Mouse (Mus musculus) MEL (cell line): Measurements from ENCODE around the gene Olfr1022. TPM values are rescaled to one million over a fixed set of nuclear protein-coding genes. Genes with fewer than 3 reads are reported as not detected.

Experiments
- DNase-seq: peaks from one replicate; pipeline ENCODE4 v3.0.0; 2011; ENCODE audit warnings: low read depth, low spot score
- H3K27ac ChIP-seq: 2 replicates; pipeline ENCODE4 v1.5.1; 2012; ENCODE audit warnings: low read depth, mild to moderate bottlenecking, control low read depth, low read length, moderate library complexity; ENCODE audit not compliant: control insufficient read depth
- H3K27me3 ChIP-seq, 2 experiments: fragments of 150-350 bp in 1 of 2; sonication (generic) in 1 of 2; 2 replicates each; pipeline ENCODE4 v1.6.1; 2012; ENCODE audit warnings: low read length in 2 of 2, mild to moderate bottlenecking in 2 of 2, improper control_type of control experiment in 1 of 2, moderate library complexity in 1 of 2; ENCODE audit not compliant: insufficient read depth in 2 of 2, control insufficient read depth in 1 of 2
- H3K36me3 ChIP-seq, 2 experiments: 2 replicates each; pipeline ENCODE4 v1.6.1; 2012 to 2014; ENCODE audit warnings: low read length in 2 of 2, improper control_type of control experiment in 1 of 2, inconsistent platforms in 1 of 2, mild to moderate bottlenecking in 1 of 2; ENCODE audit not compliant: insufficient read depth in 2 of 2, control insufficient read depth in 1 of 2
- H3K4me1 ChIP-seq, 2 experiments: fragments of 150-350 bp in 1 of 2; sonication (generic) in 1 of 2; 2 replicates each; pipeline ENCODE4 v1.6.1; 2012; ENCODE audit warnings: low read length in 2 of 2, improper control_type of control experiment in 1 of 2, mild to moderate bottlenecking in 1 of 2; ENCODE audit not compliant: insufficient read depth in 2 of 2, control insufficient read depth in 1 of 2
- H3K4me3 ChIP-seq, 2 experiments: fragments of 150-350 bp in 1 of 2; sonication (generic) in 1 of 2; 2 replicates each; pipeline ENCODE4 v1.5.1; 2012; ENCODE audit warnings: low read depth in 2 of 2, low read length in 2 of 2, mild to moderate bottlenecking in 2 of 2, moderate library complexity in 2 of 2, control low read depth in 1 of 2, improper control_type of control experiment in 1 of 2; ENCODE audit not compliant: control insufficient read depth in 1 of 2, insufficient read depth in 1 of 2
- H3K79me2 ChIP-seq: 2 replicates; pipeline ENCODE4 v1.6.1; 2012; ENCODE audit warnings: mild to moderate bottlenecking, low read length, moderate library complexity; ENCODE audit not compliant: control insufficient read depth, poor library complexity, insufficient read depth
- H3K9ac ChIP-seq: 2 replicates; pipeline ENCODE4 v1.6.1; 2012; ENCODE audit warnings: low read depth, mild to moderate bottlenecking, control low read depth, low read length, moderate library complexity; ENCODE audit not compliant: control insufficient read depth, poor library complexity, severe bottlenecking
- H3K9me3 ChIP-seq: fragments of 150-350 bp; sonication (generic); replicated peaks from 2 replicates; pipeline ENCODE4 v1.6.1; 2012; ENCODE audit warnings: mild to moderate bottlenecking, low read length, improper control_type of control experiment, moderate library complexity; ENCODE audit not compliant: insufficient read depth
- BHLHE40 ChIP-seq: IDR thresholded peaks from 2 replicates; pipeline ENCODE4 v1.6.1; 2012; ENCODE audit warnings: low read depth, mild to moderate bottlenecking, inconsistent platforms, low read length, improper control_type of control experiment, borderline replicate concordance
- CHD1 ChIP-seq: IDR thresholded peaks from 2 replicates; pipeline ENCODE4 v1.6.1; 2012; ENCODE audit warnings: low read depth, mild to moderate bottlenecking, inconsistent platforms, low read length, improper control_type of control experiment
- ELF1 ChIP-seq: IDR thresholded peaks from 2 replicates; pipeline ENCODE4 v1.6.1; 2014; ENCODE audit warnings: low read depth, mild to moderate bottlenecking, inconsistent platforms, low read length, improper control_type of control experiment, moderate library complexity
- GATA1 ChIP-seq: IDR thresholded peaks from 2 replicates; pipeline ENCODE4 v1.6.1; 2011; ENCODE audit warnings: low read depth, low read length, improper control_type of control experiment
- HCFC1 ChIP-seq: IDR thresholded peaks from 2 replicates; pipeline ENCODE4 v1.6.1; 2012; ENCODE audit warnings: low read depth, mild to moderate bottlenecking, inconsistent platforms, low read length, improper control_type of control experiment, moderate library complexity
- JUND ChIP-seq: IDR thresholded peaks from 2 replicates; pipeline ENCODE4 v1.6.1; 2011; ENCODE audit warnings: low read depth, mild to moderate bottlenecking, improper control_type of control experiment, low read length
- MEF2A ChIP-seq: IDR thresholded peaks from 2 replicates; pipeline ENCODE4 v1.6.1; 2014; ENCODE audit warnings: low read depth, mild to moderate bottlenecking, inconsistent platforms, low read length, improper control_type of control experiment; ENCODE audit not compliant: poor library complexity, insufficient replicate concordance, severe bottlenecking; ENCODE audit errors: extremely low read depth
- MYC ChIP-seq: IDR thresholded peaks from 2 replicates; pipeline ENCODE4 v1.6.1; 2011; ENCODE audit warnings: low read depth, mild to moderate bottlenecking, low read length, improper control_type of control experiment, moderate library complexity
- NELFE ChIP-seq: IDR thresholded peaks from 2 replicates; pipeline ENCODE4 v1.6.1; 2011; ENCODE audit warnings: low read depth, low read length, improper control_type of control experiment
- NRF1 ChIP-seq: IDR thresholded peaks from 2 replicates; pipeline ENCODE4 v1.6.1; 2014; ENCODE audit warnings: low read depth, mild to moderate bottlenecking, inconsistent platforms, low read length, improper control_type of control experiment, moderate library complexity; ENCODE audit not compliant: poor library complexity, insufficient read depth, severe bottlenecking
- POLR2A ChIP-seq, 2 experiments: IDR thresholded peaks; 2 replicates each; pipeline ENCODE4 v1.6.1; 2011 to 2012; ENCODE audit warnings: low read length in 2 of 2, mild to moderate bottlenecking in 2 of 2, control low read depth in 1 of 2, improper control_type of control experiment in 1 of 2, low read depth in 1 of 2, moderate library complexity in 1 of 2; ENCODE audit not compliant: control insufficient read depth in 1 of 2, insufficient read depth in 1 of 2, poor library complexity in 1 of 2
- POLR2AphosphoS2 ChIP-seq: IDR thresholded peaks from 2 replicates; pipeline ENCODE4 v1.6.1; 2011; ENCODE audit warnings: low read length, improper control_type of control experiment
- POLR2AphosphoS5 ChIP-seq: IDR thresholded peaks from 2 replicates; pipeline ENCODE4 v1.6.1; 2012; ENCODE audit warnings: low read depth, borderline replicate concordance, mild to moderate bottlenecking, inconsistent platforms, low read length, moderate library complexity, mixed read lengths
- RAD21 ChIP-seq: IDR thresholded peaks from 2 replicates; pipeline ENCODE4 v1.6.1; 2011; ENCODE audit warnings: mild to moderate bottlenecking, low read depth, low read length, improper control_type of control experiment
- RCOR1 ChIP-seq: IDR thresholded peaks from 2 replicates; pipeline ENCODE4 v1.6.1; 2012; ENCODE audit warnings: low read depth, mild to moderate bottlenecking, inconsistent platforms, low read length, improper control_type of control experiment
- SMC3 ChIP-seq: IDR thresholded peaks from 2 replicates; pipeline ENCODE4 v1.6.1; 2011; ENCODE audit warnings: low read depth, low read length, improper control_type of control experiment
- TAL1 ChIP-seq: IDR thresholded peaks from 2 replicates; pipeline ENCODE4 v1.6.1; 2012; ENCODE audit warnings: mild to moderate bottlenecking, inconsistent platforms, low read length, moderate library complexity, mixed read lengths
- UBTF ChIP-seq: IDR thresholded peaks from 2 replicates; pipeline ENCODE4 v1.6.1; 2012; ENCODE audit warnings: low read depth, mild to moderate bottlenecking, inconsistent platforms, low read length, improper control_type of control experiment, moderate library complexity, borderline replicate concordance; ENCODE audit not compliant: insufficient read depth
- USF2 ChIP-seq, 2 experiments: IDR thresholded peaks; 2 replicates each; pipeline ENCODE4 v1.6.1; 2011 to 2012; ENCODE audit warnings: improper control_type of control experiment in 2 of 2, low read length in 2 of 2, borderline replicate concordance in 1 of 2, inconsistent platforms in 1 of 2, low read depth in 1 of 2, mild to moderate bottlenecking in 1 of 2; ENCODE audit not compliant: insufficient read depth in 1 of 2
- ZNF384 ChIP-seq: IDR thresholded peaks from 2 replicates; pipeline ENCODE4 v1.6.1; 2012; ENCODE audit warnings: low read depth, mild to moderate bottlenecking, inconsistent platforms, low read length, improper control_type of control experiment
- polyA plus RNA-seq, 2 experiments: library from polyadenylated mRNA; stranded (reverse) in 1 of 2; unstranded in 1 of 2; fragments of >175 nt in 1 of 2; fragments of >200 nt in 1 of 2; gene quantifications; 2 replicates each; pipeline versions ENCODE4 v1.2.1 to v1.2.4; 2012; ENCODE audit warnings: low replicate concordance in 2 of 2, low read depth in 1 of 2; ENCODE audit not compliant: insufficient read length in 2 of 2, insufficient read depth in 1 of 2, missing spikeins in 1 of 2
- total RNA-seq: library from RNA; depleted of rRNA; stranded (reverse); fragments of 300-350 nt; gene quantifications from 2 replicates; pipeline ENCODE4 v1.2.3, GENCODE M21; 2012

The Olfr1022 gene
- total and polyA plus RNA-seq, 3 experiments, result not detected

GRCm38 (mm10) chr2:85846730-85847129 is 21.7 kb upstream of the Olfr1022 start, which contains the start of gene Olfr1020:
Gene Olfr1020, plus strand, starts transcription at chr2:85847030.
- Histone ChIP-seq H3K4me1 (no peaks in the 10 kb centered on the region), H3K79me2 (no peaks in the 10 kb centered on the region), H3K27me3 (no peaks in the 10 kb centered on the region), H3K27ac (no peak within 1 kb of the TSS), H3K9me3 (no peaks in the 10 kb centered on the region), H3K4me3 (no peak within 1 kb of the TSS), H3K36me3 (no peaks in the 10 kb centered on the region), H3K9ac (no peak within 1 kb of the TSS)
- no peak for DNase-seq
- no peak for TF ChIP-seq USF2 (IDR thresholded peaks at IDR 0.05; ENCODE audit: borderline replicate concordance in 1 of 2, insufficient read depth in 1 of 2, low read depth in 1 of 2, low read length in 2 of 2)
- TF ChIP-seq NELFE, result no peak
- no peak for TF ChIP-seq RAD21
- no peak for TF ChIP-seq CHD1
- TF ChIP-seq MEF2A, result no peak
- TF ChIP-seq POLR2AphosphoS5, result no peak
- no peak for TF ChIP-seq HCFC1
- no peak for TF ChIP-seq POLR2A (IDR thresholded peaks at IDR 0.05; ENCODE audit: control insufficient read depth in 1 of 2, insufficient read depth in 1 of 2, low read depth in 1 of 2, low read length in 2 of 2, poor library complexity in 1 of 2)

GRCm38 (mm10) chr2:85885340-85885739 is 16.9 kb downstream of the Olfr1022 start, which contains the start of gene Olfr1023:
Gene Olfr1023, plus strand, starts transcription at chr2:85885640.
- H3K4me3 ChIP-seq, result no peak within 1 kb of the TSS
- no peaks in the 10 kb centered on the region for H3K36me3 ChIP-seq
- DNase-seq, result no peak
- no peak for TF ChIP-seq TAL1
- no peak for TF ChIP-seq MYC
- no peak for TF ChIP-seq USF2 (IDR thresholded peaks at IDR 0.05; ENCODE audit: borderline replicate concordance in 1 of 2, insufficient read depth in 1 of 2, low read depth in 1 of 2, low read length in 2 of 2)
- no peak for TF ChIP-seq MEF2A
- TF ChIP-seq POLR2AphosphoS2, result no peak
- TF ChIP-seq HCFC1, result no peak
- no peak for TF ChIP-seq SMC3
- no peak for TF ChIP-seq ELF1
- no peak for TF ChIP-seq ZNF384
- TF ChIP-seq NRF1, result no peak
- no peak for TF ChIP-seq UBTF
- TF ChIP-seq BHLHE40, result no peak
- TF ChIP-seq GATA1, result no peak
- no peak for TF ChIP-seq RCOR1
- no peak for TF ChIP-seq NELFE
- TF ChIP-seq JUND, result no peak
- no peaks in the 10 kb centered on the region for H3K9me3 ChIP-seq
- H3K27ac ChIP-seq, result no peak within 1 kb of the TSS
- no peaks in the 10 kb centered on the region for H3K79me2 ChIP-seq
- H3K27me3 ChIP-seq, result no peaks in the 10 kb centered on the region
- H3K9ac ChIP-seq, result no peak within 1 kb of the TSS
- H3K4me1 ChIP-seq, result no peaks in the 10 kb centered on the region
